Mouse (Mus musculus): ENCODE results near the gene Prkcsh. TPM values are rescaled to one million over a fixed set of nuclear protein-coding genes. Genes with fewer than 3 reads are reported as not detected.

The Prkcsh gene
- total RNA-seq, 2 experiments from 2014 or later: 92.6 to 98.6 TPM

Other genes with a start within 250 kb of the Prkcsh start
- 1 to 10 TPM; 1.5 TPM for gene Spc24, start 242.5 kb upstream of the Prkcsh start, total RNA-seq (2021)
- 1 to 10 TPM; 6.5 to 8.4 TPM for gene Kank2, start 204.1 kb upstream of the Prkcsh start, total RNA-seq (2021)
- not detected for gene Angptl8, start 167.3 kb upstream of the Prkcsh start, total RNA-seq (2021)
- gene Dock6, start 150.2 kb upstream of the Prkcsh start, total RNA-seq (2021): 10 to 100 TPM; 11.4 to 18.8 TPM
- gene Rab3d, start 84.6 kb upstream of the Prkcsh start, total RNA-seq (2021): 10 to 100 TPM; 13.5 to 16.1 TPM
- gene Ccdc159, start 75.3 kb upstream of the Prkcsh start, total RNA-seq (2021): 10 to 100 TPM; 13.0 to 20.1 TPM
- 10 to 100 TPM; 32.8 to 38.5 TPM for gene Tmem205, start 75.2 kb upstream of the Prkcsh start, total RNA-seq (2021)
- 100 to 1,000 TPM; 193 to 201 TPM for gene Plppr2, start 65.8 kb upstream of the Prkcsh start, total RNA-seq (2021)
- 10 to 100 TPM; 14.8 to 15.2 TPM for gene Swsap1, start 47.1 kb upstream of the Prkcsh start, total RNA-seq (2021)
- gene Epor, start 39.3 kb upstream of the Prkcsh start, total RNA-seq (2021): 10 to 100 TPM in 1 of 2 experiments, 1 to 10 TPM in 1; 7.7 to 11.6 TPM
- gene Rgl3, start 13.4 kb upstream of the Prkcsh start, total RNA-seq (2021): 1 to 10 TPM; 1.7 to 2.5 TPM
- 10 to 100 TPM in 1 of 2 experiments, 1 to 10 TPM in 1; 6.8 to 10.0 TPM for gene Ccdc151, start 172 bp upstream of the Prkcsh start, total RNA-seq (2021)
- 100 to 1,000 TPM; 155 to 158 TPM for gene Elavl3, start 49.2 kb downstream of the Prkcsh start, total RNA-seq (2021)
- 1 to 10 TPM; 3.0 to 5.5 TPM for gene Gm49318, start 68.5 kb downstream of the Prkcsh start, total RNA-seq (2021)
- 10 to 100 TPM; 18.7 to 22.8 TPM for gene Zfp653, start 68.6 kb downstream of the Prkcsh start, total RNA-seq (2021)
- gene Ecsit, start 82.6 kb downstream of the Prkcsh start, total RNA-seq (2021): 10 to 100 TPM; 42.3 to 48.2 TPM
- gene Cnn1, start 96.4 kb downstream of the Prkcsh start, total RNA-seq (2021): under 1 TPM; 0.44 to 0.93 TPM
- 10 to 100 TPM; 58.8 to 75.1 TPM for gene Elof1, start 114.4 kb downstream of the Prkcsh start, total RNA-seq (2021)
- under 1 TPM in 1 of 2 experiments, not detected in 1; 0.62 TPM for gene Acp5, start 132.9 kb downstream of the Prkcsh start, total RNA-seq (2021)
- 10 to 100 TPM; 45.7 to 46.6 TPM for gene Pigyl, start 154.0 kb downstream of the Prkcsh start, total RNA-seq (2021)
- gene Zfp872, start 185.3 kb downstream of the Prkcsh start, total RNA-seq (2021): not detected
- gene Zfp809, start 222.9 kb downstream of the Prkcsh start, total RNA-seq (2021): 10 to 100 TPM; 19.1 to 23.6 TPM

All from left cerebral cortex, postnatal 36 days (tissue).